Mouse (Mus musculus): ENCODE measurements at regions not wholly inside any gene's neighbourhood (a gene's known extent, or its start where the extent isn't known, plus 50 kb on each side); places are given as distances from the start of the nearest gene placed in this dataset.

DNA sequence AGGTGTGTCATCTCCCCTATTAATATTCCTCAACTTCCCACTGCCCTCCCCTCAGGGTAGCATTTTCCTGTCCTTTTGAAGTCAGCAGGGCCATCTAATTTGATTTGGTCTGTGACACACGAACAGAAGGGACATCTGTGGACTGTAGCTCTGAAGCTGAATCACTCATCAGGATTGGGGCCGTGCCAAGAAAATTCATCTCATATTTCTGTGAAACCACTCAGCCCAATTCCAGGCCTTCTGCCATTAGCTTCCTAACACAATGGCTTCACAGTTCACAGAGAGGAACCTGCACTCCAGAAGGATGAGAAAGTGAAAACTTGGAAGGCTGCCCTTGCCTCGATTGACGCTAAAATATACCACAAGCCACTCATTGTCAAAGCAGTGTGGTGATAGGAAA lies 86.1 kb downstream of the Abhd5 start:
- 42% methylated on average over 4 of the region's 4 CpGs for WGBS
- no peak; the same call in 1 of the 2 replicates for ATAC-seq (ENCODE audit: insufficient number of reproducible peaks, low FRiP score, low TSS enrichment, low read depth)
- Histone ChIP-seq H3K9me3 (replicated peaks) (no peaks in the 10 kb centered on the region), H3K36me3 (no peaks in the 10 kb centered on the region), H3K27me3 (no peaks in the 10 kb centered on the region), H3K9ac (no peak overlapping the region), H3K27ac (replicated peaks) (no peak overlapping the region), H3K4me1 (no peaks in the 10 kb centered on the region), H3K4me2 (replicated peaks) (no peak overlapping the region), H3K4me3 (replicated peaks) (no peak overlapping the region)

DNA sequence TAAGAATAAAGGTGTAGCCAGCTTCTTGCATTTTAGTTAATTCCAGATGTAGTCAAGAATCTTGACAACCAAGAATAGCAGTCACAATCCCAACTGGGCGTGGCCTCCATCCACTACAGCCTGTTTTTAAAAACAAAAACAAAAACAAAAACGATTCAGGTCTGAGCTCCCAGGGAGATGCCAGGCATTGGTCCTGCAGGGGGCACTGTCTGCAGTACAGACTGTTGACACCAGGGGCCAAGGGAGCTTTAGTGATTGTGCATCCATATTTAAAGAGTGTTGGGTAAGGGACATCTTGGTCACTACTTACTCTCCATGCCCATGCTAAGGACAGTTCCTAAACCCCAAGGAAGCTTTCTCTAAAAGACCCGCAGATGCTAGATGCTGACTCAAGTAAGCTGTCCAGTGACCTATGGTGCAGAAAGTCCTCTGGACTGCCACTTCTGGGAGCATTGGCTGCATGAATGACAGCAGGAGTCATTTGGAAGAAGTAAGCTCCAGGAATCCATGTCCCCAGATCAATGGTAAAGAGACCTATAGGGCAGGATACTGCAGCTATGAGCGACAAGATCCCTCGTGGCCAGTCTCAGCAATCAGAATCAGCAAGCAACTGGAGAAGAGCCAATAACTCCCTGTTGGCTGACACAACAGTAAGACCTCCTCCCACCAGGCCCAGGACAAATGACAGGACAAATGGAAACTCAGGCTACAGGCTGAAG lies 95.1 kb downstream of the Abhd5 start:
- Histone ChIP-seq H3K9ac (no peak overlapping the region), H3K27me3 (no peaks in the 10 kb centered on the region), H3K36me3 (no peaks in the 10 kb centered on the region), H3K4me3 (replicated peaks) (no peak overlapping the region), H3K9me3 (replicated peaks) (no peaks in the 10 kb centered on the region), H3K4me2 (replicated peaks) (no peak overlapping the region), H3K27ac (replicated peaks) (no peak overlapping the region), H3K4me1 (no peaks in the 10 kb centered on the region)
- WGBS = 68% methylated on average over 5 of the region's 5 CpGs
- no peak for ATAC-seq (ENCODE audit: insufficient number of reproducible peaks, low FRiP score, low TSS enrichment, low read depth)

DNA sequence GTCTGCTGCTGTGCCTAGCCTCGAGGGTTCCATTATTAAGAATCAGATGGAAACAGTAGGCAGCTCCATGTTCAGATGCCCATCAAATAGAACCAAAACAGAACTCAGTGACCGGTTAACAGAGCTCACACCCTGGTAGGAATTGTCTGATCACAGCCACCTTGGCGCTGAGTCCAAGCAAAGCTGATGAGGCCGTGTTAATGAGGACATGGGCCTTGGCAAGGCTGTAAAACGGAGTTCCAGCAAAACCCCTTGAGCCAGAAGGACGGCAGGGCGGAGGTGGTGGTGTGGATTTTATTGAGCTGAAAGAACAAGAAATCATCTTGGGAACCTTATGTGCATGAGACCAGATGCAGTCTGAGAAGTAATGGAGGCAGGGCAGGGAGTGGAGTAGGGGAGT lies 96.2 kb downstream of the Abhd5 start:
- H3K36me3 ChIP-seq = no peaks in the 10 kb centered on the region
- no peaks in the 10 kb centered on the region for H3K9me3 ChIP-seq (replicated peaks)
- no peak overlapping the region for H3K9ac ChIP-seq
- WGBS = 86% methylated on average over 7 of the region's 7 CpGs
- ATAC-seq (ENCODE audit: insufficient number of reproducible peaks, low FRiP score, low TSS enrichment, low read depth) = no peak
- no peak overlapping the region for H3K27ac ChIP-seq (replicated peaks)
- no peaks in the 10 kb centered on the region for H3K4me1 ChIP-seq
- no peak overlapping the region for H3K4me2 ChIP-seq (replicated peaks)
- H3K4me3 ChIP-seq (replicated peaks) = no peak overlapping the region
- no peaks in the 10 kb centered on the region for H3K27me3 ChIP-seq

DNA sequence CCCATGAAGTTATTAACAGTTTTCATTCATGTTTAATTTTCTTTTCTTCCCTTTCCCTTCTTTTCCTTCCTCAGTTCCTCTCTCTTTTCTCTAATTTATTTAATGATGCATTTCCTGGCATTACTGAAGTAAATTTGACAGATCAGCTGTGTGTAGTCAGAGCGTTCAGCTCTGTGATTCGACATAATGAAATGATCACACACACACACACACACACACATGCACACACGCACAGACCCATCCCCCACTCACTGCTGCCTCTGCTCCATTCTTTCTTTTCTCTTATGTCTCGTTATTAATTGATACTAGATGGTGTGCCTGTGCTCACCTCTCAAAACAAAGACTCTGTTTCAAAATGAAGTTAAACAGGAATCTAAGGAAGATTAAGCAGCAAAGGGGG lies 96.9 kb downstream of the Abhd5 start:
- no peak overlapping the region for H3K4me3 ChIP-seq (replicated peaks)
- H3K27ac ChIP-seq (replicated peaks) = no peak overlapping the region
- H3K36me3 ChIP-seq = no peaks in the 10 kb centered on the region
- no peak overlapping the region for H3K4me2 ChIP-seq (replicated peaks)
- ATAC-seq (ENCODE audit: insufficient number of reproducible peaks, low FRiP score, low TSS enrichment, low read depth) = no peak
- no peaks in the 10 kb centered on the region for H3K27me3 ChIP-seq
- H3K9me3 ChIP-seq (replicated peaks) = no peaks in the 10 kb centered on the region
- WGBS = 36% methylated on average over 4 of the region's 4 CpGs
- H3K9ac ChIP-seq = no peak overlapping the region
- no peaks in the 10 kb centered on the region for H3K4me1 ChIP-seq

DNA sequence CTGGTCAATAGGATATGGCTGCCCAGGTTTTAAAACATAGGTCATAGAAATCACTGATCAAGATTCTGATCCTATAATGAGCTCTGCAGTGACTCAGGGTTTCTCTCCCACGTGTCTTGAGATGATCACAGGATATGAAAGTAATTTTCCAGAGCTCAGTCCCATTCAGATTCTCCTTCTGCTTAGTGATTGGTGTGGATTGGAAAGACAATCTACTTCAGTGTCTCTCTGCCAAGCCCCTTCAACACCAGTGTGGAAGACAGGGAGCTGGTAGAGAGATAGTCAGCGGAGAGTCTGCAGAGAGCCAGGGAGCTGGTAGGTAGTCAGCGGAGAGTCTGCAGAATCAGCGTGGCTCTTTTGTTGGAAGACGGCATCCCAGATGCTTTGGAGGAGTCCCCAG lies 99.1 kb downstream of the Abhd5 start:
- H3K9ac ChIP-seq = no peak overlapping the region
- no peaks in the 10 kb centered on the region for H3K9me3 ChIP-seq (replicated peaks)
- no peak overlapping the region for H3K4me3 ChIP-seq (replicated peaks)
- no peak for ATAC-seq (ENCODE audit: insufficient number of reproducible peaks, low FRiP score, low TSS enrichment, low read depth)
- no peaks in the 10 kb centered on the region for H3K36me3 ChIP-seq
- H3K4me2 ChIP-seq (replicated peaks) = no peak overlapping the region
- no peaks in the 10 kb centered on the region for H3K4me1 ChIP-seq
- WGBS = 71% methylated on average over 5 of the region's 5 CpGs
- no peaks in the 10 kb centered on the region for H3K27me3 ChIP-seq
- no peak overlapping the region for H3K27ac ChIP-seq (replicated peaks)

DNA sequence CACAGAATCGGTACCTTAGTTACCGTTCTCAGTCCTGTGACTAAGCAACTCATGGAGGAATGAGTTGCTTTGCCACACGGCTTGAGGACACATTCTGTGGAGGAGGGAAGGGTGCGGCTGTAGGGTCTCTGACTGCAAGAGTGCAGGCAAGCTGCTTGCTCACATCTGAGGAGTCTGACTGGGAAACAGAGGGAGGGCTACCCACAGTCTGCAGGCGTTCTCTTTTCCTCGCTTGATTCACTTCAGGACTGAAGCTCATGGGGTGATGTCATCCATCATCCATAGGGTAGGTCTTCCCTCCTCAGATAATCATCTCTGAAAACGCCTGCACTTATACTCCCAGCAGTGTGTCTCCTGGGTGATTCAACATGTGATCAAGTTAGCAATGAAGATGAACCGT lies 103.9 kb downstream of the Abhd5 start:
- no peak for ATAC-seq (ENCODE audit: insufficient number of reproducible peaks, low FRiP score, low TSS enrichment, low read depth)
- no peak overlapping the region for H3K27ac ChIP-seq (replicated peaks)
- H3K9ac ChIP-seq = no peak overlapping the region
- no peak overlapping the region for H3K4me3 ChIP-seq (replicated peaks)
- H3K9me3 ChIP-seq (replicated peaks) = no peaks in the 10 kb centered on the region
- WGBS = 61% methylated on average over 8 of the region's 8 CpGs
- H3K4me2 ChIP-seq (replicated peaks) = no peak overlapping the region
- H3K4me1 ChIP-seq = no peaks in the 10 kb centered on the region
- no peaks in the 10 kb centered on the region for H3K27me3 ChIP-seq
- H3K36me3 ChIP-seq = no peaks in the 10 kb centered on the region

DNA sequence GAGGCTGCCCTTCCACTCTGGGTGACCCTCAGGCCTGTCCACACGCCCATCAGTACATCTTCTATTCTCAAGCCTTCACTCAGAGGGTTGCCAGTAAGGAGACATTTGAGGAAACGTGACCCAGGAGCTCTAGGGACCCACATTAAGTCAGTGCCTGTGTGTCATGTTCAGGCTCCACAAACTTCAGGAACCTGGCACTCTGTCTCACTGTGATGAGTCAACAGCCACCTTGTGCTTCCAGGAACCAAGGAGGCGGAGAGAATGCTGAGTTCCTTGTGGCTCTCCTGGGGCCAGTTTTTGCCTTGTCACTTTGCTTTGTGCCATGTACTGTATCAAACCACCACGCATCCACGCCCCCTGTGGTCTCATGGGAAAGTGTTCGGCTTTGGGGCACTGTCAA lies 104.4 kb downstream of the Abhd5 start:
- Histone ChIP-seq H3K4me1 (no peaks in the 10 kb centered on the region), H3K9me3 (replicated peaks) (no peaks in the 10 kb centered on the region), H3K9ac (no peak overlapping the region), H3K4me3 (replicated peaks) (no peak overlapping the region), H3K4me2 (replicated peaks) (no peak overlapping the region), H3K36me3 (no peaks in the 10 kb centered on the region), H3K27me3 (no peaks in the 10 kb centered on the region), H3K27ac (replicated peaks) (no peak overlapping the region)
- no peak for ATAC-seq (ENCODE audit: insufficient number of reproducible peaks, low FRiP score, low TSS enrichment, low read depth)
- WGBS = 64% methylated on average over 6 of the region's 6 CpGs

DNA sequence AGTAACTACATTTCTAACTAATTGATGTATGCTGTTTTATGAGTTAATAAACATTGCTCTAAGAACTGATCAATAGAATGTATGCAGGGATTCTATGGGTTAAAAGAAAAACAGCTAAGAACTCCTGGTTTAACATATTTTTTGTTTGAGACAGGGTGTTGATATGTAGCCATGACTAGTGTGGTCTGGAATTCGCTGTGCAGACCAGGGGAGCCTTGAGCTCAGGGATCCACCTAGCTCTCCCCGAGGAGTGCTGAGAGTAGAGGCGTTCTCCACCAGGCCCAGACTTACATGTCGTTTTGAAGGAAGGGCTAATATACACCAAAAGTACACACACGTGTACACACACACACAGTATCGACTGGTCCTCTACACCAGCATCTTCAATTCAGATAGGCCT lies 108.1 kb downstream of the Abhd5 start:
- H3K9me3 ChIP-seq (replicated peaks) = no peaks in the 10 kb centered on the region
- 73% methylated on average over 6 of the region's 6 CpGs for WGBS
- H3K36me3 ChIP-seq = no peaks in the 10 kb centered on the region
- no peak overlapping the region for H3K4me3 ChIP-seq (replicated peaks)
- H3K9ac ChIP-seq = no peak overlapping the region
- no peak for ATAC-seq (ENCODE audit: insufficient number of reproducible peaks, low FRiP score, low TSS enrichment, low read depth)
- H3K4me1 ChIP-seq = no peaks in the 10 kb centered on the region
- no peak overlapping the region for H3K27ac ChIP-seq (replicated peaks)
- no peak overlapping the region for H3K4me2 ChIP-seq (replicated peaks)
- H3K27me3 ChIP-seq = no peaks in the 10 kb centered on the region

DNA sequence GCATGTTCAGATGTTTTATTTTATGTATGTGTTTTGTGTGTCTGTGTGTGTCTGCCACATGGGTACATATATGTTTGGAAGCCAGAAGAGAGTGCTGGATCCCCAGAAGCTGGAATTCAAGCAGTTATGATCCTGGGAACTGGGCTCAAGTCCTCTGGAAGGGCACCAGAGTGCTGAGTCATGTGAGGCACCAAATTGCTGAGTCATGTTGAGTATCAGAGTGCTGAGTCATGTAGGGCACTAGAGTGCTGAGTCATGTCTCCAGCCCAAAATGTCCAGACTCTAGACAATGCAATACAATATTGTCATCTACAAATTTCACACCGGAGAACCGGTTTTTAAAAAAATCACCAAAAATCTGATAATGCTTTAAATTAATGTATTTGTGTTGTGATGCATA lies 120.1 kb downstream of the Abhd5 start:
- no peaks in the 10 kb centered on the region; the same call in 1 of the 2 replicates for H3K4me1 ChIP-seq
- H3K4me2 ChIP-seq (replicated peaks) = no peak overlapping the region
- H3K9ac ChIP-seq = no peak overlapping the region
- 95% methylated on average over 2 of the region's 2 CpGs for WGBS
- no peaks in the 10 kb centered on the region for H3K36me3 ChIP-seq
- H3K27ac ChIP-seq (replicated peaks) = no peak overlapping the region
- H3K9me3 ChIP-seq (replicated peaks) = no peaks in the 10 kb centered on the region
- H3K4me3 ChIP-seq (replicated peaks) = no peak overlapping the region
- H3K27me3 ChIP-seq = no peaks in the 10 kb centered on the region
- no peak for ATAC-seq (ENCODE audit: insufficient number of reproducible peaks, low FRiP score, low TSS enrichment, low read depth)

DNA sequence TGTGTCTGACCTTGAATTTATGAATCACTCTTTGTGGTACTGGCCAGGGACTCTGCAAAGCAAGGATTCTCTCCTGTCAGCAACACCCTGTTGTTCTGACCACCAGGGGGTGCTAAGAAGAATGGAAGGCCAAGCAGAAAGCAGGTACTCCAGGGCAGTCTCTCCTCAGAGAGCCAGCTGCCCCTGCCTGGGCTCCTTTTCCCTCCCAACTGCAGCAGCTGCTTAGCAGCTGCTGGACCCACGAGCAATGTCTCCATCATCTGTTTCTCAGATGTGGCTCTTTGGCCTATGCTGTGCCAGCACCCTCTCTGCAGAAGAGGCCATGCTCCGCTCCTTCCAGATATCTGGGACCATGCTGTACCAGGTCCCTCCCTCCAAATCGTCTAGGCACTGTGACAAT lies 124.9 kb downstream of the Abhd5 start:
- 37% methylated on average over 3 of the region's 3 CpGs for WGBS
- H3K27me3 ChIP-seq = no peaks in the 10 kb centered on the region
- H3K4me1 ChIP-seq = no peaks in the 10 kb centered on the region
- ATAC-seq (ENCODE audit: insufficient number of reproducible peaks, low FRiP score, low TSS enrichment, low read depth) = 0 out of 2 replicates have a peak, but pooled peaks have one; percentile 39
- no peak overlapping the region for H3K4me3 ChIP-seq (replicated peaks)
- no peaks in the 10 kb centered on the region for H3K36me3 ChIP-seq
- H3K9me3 ChIP-seq (replicated peaks) = no peaks in the 10 kb centered on the region
- H3K4me2 ChIP-seq (replicated peaks) = no peak overlapping the region
- H3K27ac ChIP-seq (replicated peaks) = no peak overlapping the region
- no peak overlapping the region for H3K9ac ChIP-seq

DNA sequence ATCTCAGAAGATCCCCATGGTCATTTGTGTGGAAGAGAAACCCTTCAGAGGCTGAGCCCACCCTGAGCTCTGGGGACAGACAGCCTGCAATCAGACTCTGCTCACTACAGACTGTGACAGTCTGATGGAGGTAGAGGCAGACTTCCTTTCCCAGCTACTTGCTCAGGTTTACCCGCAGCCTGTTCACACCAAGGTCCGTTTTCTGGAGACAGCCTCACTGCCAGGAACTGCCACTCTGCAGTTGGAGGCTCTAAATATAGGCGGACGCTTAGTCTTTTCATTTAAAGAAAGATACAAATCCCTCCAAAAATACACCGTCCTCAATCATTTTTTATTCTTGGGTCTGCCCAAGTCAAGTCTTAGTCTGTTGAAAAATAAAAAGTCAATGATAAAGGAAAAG lies 135.6 kb downstream of the Abhd5 start:
- no peak overlapping the region for H3K4me2 ChIP-seq (replicated peaks)
- no peak overlapping the region for H3K9ac ChIP-seq
- H3K4me1 ChIP-seq = no peaks in the 10 kb centered on the region
- WGBS = 86% methylated on average over 5 of the region's 5 CpGs
- H3K9me3 ChIP-seq (replicated peaks) = no peaks in the 10 kb centered on the region
- H3K27me3 ChIP-seq = no peaks in the 10 kb centered on the region
- no peak for ATAC-seq (ENCODE audit: insufficient number of reproducible peaks, low FRiP score, low TSS enrichment, low read depth)
- H3K27ac ChIP-seq (replicated peaks) = no peak overlapping the region
- H3K4me3 ChIP-seq (replicated peaks) = no peak overlapping the region
- H3K36me3 ChIP-seq = no peaks in the 10 kb centered on the region

DNA sequence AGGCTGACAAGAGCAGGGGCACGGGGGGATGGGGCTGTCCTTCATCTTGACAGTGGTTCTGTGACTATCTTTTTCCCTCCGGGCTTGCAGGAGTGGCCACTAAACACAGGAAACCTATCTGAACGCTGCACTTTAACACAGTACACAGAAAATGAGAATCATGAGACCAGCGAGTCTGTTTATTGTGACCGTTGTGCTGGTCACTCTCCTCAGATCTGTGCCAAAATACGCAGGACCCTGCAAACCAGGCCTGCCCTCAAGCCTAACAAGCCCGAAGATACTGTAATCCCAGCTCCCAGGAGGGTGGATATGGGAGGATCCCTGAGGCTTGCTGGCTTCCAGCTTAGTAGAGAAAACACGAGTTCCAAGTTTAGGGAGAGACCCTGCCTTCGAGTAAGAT lies 143.3 kb downstream of the Abhd5 start:
- no peak overlapping the region for H3K4me3 ChIP-seq (replicated peaks)
- H3K9me3 ChIP-seq (replicated peaks) = no peaks in the 10 kb centered on the region
- no peaks in the 10 kb centered on the region for H3K27me3 ChIP-seq
- no peak overlapping the region for H3K9ac ChIP-seq
- no peaks in the 10 kb centered on the region for H3K36me3 ChIP-seq
- no peak overlapping the region for H3K4me2 ChIP-seq (replicated peaks)
- WGBS = 70% methylated on average over 9 of the region's 9 CpGs
- H3K27ac ChIP-seq (replicated peaks) = no peak overlapping the region
- ATAC-seq (ENCODE audit: insufficient number of reproducible peaks, low FRiP score, low TSS enrichment, low read depth) = no peak
- no peaks in the 10 kb centered on the region for H3K4me1 ChIP-seq
